Mouse (Mus musculus) cortical plate, adult 2 months (tissue): ENCODE results near the gene D230025D16Rik.

Experiments used
- CTCF ChIP-seq: fragments of 200-500 bp; IDR thresholded peaks from 2 replicates; pipeline ENCODE4 v1.5.1; 2011; ENCODE audit warnings: mild to moderate bottlenecking, control low read depth, low read length; ENCODE audit not compliant: insufficient read depth; ENCODE audit errors: extremely low read depth
- POLR2A ChIP-seq: fragments of 200-500 bp; IDR thresholded peaks from 2 replicates; pipeline ENCODE4 v1.6.1; 2011; ENCODE audit warnings: mild to moderate bottlenecking, low read length, control low read depth; ENCODE audit not compliant: insufficient read depth; ENCODE audit errors: extremely low read depth

- TF ChIP-seq CTCF = no peak
- TF ChIP-seq POLR2A = no peak
Observed at GRCm38 (mm10) chr8:105237442-105238142, 12.6 kb downstream of the D230025D16Rik start.
